Mouse (Mus musculus): ENCODE results near the gene Fam196a.

- TF ChIP-seq POLR2A (IDR thresholded peaks at IDR 0.05; ENCODE audit: low read depth, low read length) = no peak
- no peak for TF ChIP-seq CTCF (conservative IDR thresholded peaks at IDR 0.05; ENCODE audit: insufficient read depth, insufficient read length, low read depth, low read length)
Measured at GRCm38 (mm10) chr7:134872981-134873380, 65.2 kb downstream of the Fam196a start.

Data from kidney, adult 2 months (tissue).